Mouse (Mus musculus): ENCODE data around the gene Gm44805.

- TF ChIP-seq POLR2A (IDR thresholded peaks at IDR 0.05; ENCODE audit: insufficient read depth, low read depth, low read length): no peak
- TF ChIP-seq CTCF (IDR thresholded peaks at IDR 0.05; ENCODE audit: insufficient read depth, low read depth, low read length): no peak
Measured at GRCm38 (mm10) chr7:19724167-19724566, 42.9 kb upstream of the Gm44805 start.

Measured in olfactory bulb, adult 2 months (tissue).